Mouse (Mus musculus): ENCODE data around the gene Vim. TPM values are rescaled to one million over a fixed set of nuclear protein-coding genes. Genes with fewer than 3 reads are reported as not detected.

Vim gene
- polyA plus RNA-seq, 1 experiment from 2014 or later = 820 TPM

DNA sequence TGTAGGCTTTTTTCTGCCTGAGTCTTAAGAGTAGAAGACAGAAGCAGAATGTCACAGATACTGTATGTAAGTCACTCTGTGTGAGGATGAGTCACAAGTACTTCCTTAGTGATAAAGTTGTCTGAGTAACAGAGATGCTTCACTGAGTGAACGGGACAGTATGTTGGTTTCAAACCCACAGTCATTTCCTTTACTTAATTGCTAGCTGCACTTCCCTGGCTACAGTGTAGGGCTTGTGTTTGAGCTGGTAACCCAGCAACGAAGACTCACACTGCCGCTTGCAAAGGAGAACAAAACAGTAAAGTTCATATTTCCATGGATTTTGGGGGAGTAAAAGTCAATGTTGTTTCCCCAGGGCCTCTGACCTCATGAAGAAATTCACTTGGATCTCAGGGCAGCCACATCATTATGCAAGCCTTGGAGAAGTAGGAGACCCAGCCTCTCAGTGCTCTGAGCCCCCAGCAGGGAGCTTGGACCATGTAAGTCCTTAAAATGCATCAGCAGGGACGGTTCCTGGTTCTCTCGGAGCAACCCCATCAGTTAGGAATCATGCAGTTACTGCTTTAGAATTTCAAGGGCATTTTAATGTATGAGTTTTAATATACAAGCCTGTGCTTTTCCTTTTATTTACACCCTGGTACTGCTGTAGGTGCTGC lies 15.0 kb upstream of the Vim start:
- 42% methylated on average over 5 of the region's 5 CpGs for WGBS
- Histone ChIP-seq H3K27ac (ENCODE audit: low read length) (peak overlapping the region; percentile 59), H3K36me3 (ENCODE audit: control insufficient read depth, insufficient read depth) (no peaks in the 10 kb centered on the region), H3K9me3 (replicated peaks; ENCODE audit: control insufficient read depth, low read length) (no peaks in the 10 kb centered on the region), H3K9ac (ENCODE audit: low read length) (no peak overlapping the region), H3K4me1 (ENCODE audit: control insufficient read depth, insufficient read depth, low read length) (peaks cover 16% of the 10 kb centered on the region), H3K4me2 (ENCODE audit: low read depth, low read length) (no peak overlapping the region), H3K27me3 (ENCODE audit: control insufficient read depth, insufficient read depth, low read length) (no peaks in the 10 kb centered on the region), H3K4me3 (ENCODE audit: low read length) (no peak overlapping the region)
- ATAC-seq (replicated peaks; ENCODE audit: extremely low read depth, insufficient read depth, low FRiP score) = peak; percentile 74

DNA sequence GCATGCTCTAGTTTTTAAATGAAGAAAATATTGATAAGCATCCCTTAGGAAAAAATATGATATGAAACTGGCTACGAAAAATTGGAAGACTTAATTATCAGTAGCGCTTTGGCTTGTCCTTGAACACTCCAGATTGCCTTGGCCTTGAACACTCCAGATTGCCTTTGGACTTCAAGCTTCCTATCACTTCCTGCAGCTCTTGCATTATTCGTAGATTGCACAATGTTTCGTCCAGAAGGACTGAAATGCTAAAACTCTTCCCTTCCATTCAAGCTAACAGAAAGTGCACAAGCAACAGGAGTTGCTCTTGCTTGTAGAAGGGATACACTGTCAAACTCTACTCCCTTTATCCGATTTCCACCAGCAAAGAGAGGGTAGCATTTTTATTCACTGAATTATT lies 14.4 kb upstream of the Vim start:
- H3K9me3 ChIP-seq (replicated peaks; ENCODE audit: control insufficient read depth, low read length) = no peaks in the 10 kb centered on the region
- peaks cover 11% of the 10 kb centered on the region for H3K4me1 ChIP-seq (ENCODE audit: control insufficient read depth, insufficient read depth, low read length)
- no peak overlapping the region for H3K9ac ChIP-seq (ENCODE audit: low read length)
- no peaks in the 10 kb centered on the region for H3K27me3 ChIP-seq (ENCODE audit: control insufficient read depth, insufficient read depth, low read length)
- no peak for ATAC-seq (replicated peaks; ENCODE audit: extremely low read depth, insufficient read depth, low FRiP score)
- H3K4me2 ChIP-seq (ENCODE audit: low read depth, low read length) = no peak overlapping the region
- no peak overlapping the region; the same call in 1 of the 2 replicates for H3K27ac ChIP-seq (ENCODE audit: low read length)
- no peaks in the 10 kb centered on the region for H3K36me3 ChIP-seq (ENCODE audit: control insufficient read depth, insufficient read depth)
- no peak overlapping the region for H3K4me3 ChIP-seq (ENCODE audit: low read length)
- WGBS = 66% methylated on average over 5 of the region's 5 CpGs

DNA sequence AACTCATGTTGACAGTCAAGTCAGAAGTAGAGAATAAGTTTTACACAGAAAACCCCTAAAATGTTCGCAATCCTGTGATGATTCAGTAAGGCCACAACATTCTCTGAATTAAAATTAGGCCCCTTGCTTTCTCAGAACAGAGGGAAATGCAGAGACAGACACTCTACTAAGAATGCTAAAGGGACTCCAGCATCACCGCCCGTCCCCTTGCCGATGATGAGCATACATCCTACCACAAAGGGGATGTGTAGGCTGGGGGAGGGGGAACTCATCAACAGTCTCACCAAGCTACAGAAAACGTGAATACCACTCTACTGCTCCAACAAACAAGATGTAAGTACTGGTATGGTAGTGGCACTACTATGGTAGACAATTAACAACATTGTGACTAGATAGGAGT lies 14.0 kb upstream of the Vim start:
- no peak for ATAC-seq (replicated peaks; ENCODE audit: extremely low read depth, insufficient read depth, low FRiP score)
- H3K36me3 ChIP-seq (ENCODE audit: control insufficient read depth, insufficient read depth) = no peaks in the 10 kb centered on the region
- no peaks in the 10 kb centered on the region for H3K9me3 ChIP-seq (replicated peaks; ENCODE audit: control insufficient read depth, low read length)
- H3K4me3 ChIP-seq (ENCODE audit: low read length) = no peak overlapping the region
- H3K27me3 ChIP-seq (ENCODE audit: control insufficient read depth, insufficient read depth, low read length) = no peaks in the 10 kb centered on the region
- 84% methylated on average over 5 of the region's 5 CpGs for WGBS
- H3K9ac ChIP-seq (ENCODE audit: low read length) = no peak overlapping the region
- H3K4me1 ChIP-seq (ENCODE audit: control insufficient read depth, insufficient read depth, low read length) = peaks cover 9% of the 10 kb centered on the region; the same call in 1 of the 2 replicates
- H3K27ac ChIP-seq (ENCODE audit: low read length) = no peak overlapping the region
- H3K4me2 ChIP-seq (ENCODE audit: low read depth, low read length) = no peak overlapping the region

DNA sequence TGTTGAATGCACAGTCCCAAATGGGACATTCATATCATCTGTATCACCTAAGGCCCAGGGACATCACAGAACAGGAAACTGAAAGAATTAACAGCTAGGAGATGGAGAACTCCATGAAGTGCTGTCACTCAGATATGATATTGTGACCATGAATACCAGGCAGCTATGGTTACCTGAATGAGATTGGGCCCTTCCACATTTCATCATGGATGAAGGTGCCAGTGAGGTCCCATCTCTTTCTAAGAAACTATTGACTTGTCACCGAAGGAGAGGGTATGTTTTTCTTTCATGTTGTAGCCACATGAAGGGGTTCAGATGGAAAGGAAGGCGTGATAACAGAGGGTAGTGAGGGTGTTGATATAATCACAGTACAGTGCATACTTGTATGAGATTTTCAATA lies 13.3 kb upstream of the Vim start:
- H3K9ac ChIP-seq (ENCODE audit: low read length) = no peak overlapping the region
- no peak overlapping the region for H3K4me3 ChIP-seq (ENCODE audit: low read length)
- H3K9me3 ChIP-seq (replicated peaks; ENCODE audit: control insufficient read depth, low read length) = no peaks in the 10 kb centered on the region
- H3K36me3 ChIP-seq (ENCODE audit: control insufficient read depth, insufficient read depth) = no peaks in the 10 kb centered on the region
- H3K4me2 ChIP-seq (ENCODE audit: low read depth, low read length) = no peak overlapping the region
- H3K4me1 ChIP-seq (ENCODE audit: control insufficient read depth, insufficient read depth, low read length) = peaks cover 9% of the 10 kb centered on the region; the same call in 1 of the 2 replicates
- H3K27me3 ChIP-seq (ENCODE audit: control insufficient read depth, insufficient read depth, low read length) = no peaks in the 10 kb centered on the region
- WGBS = 68% methylated on average over 2 of the region's 2 CpGs
- H3K27ac ChIP-seq (ENCODE audit: low read length) = no peak overlapping the region
- ATAC-seq (replicated peaks; ENCODE audit: extremely low read depth, insufficient read depth, low FRiP score) = no peak

DNA sequence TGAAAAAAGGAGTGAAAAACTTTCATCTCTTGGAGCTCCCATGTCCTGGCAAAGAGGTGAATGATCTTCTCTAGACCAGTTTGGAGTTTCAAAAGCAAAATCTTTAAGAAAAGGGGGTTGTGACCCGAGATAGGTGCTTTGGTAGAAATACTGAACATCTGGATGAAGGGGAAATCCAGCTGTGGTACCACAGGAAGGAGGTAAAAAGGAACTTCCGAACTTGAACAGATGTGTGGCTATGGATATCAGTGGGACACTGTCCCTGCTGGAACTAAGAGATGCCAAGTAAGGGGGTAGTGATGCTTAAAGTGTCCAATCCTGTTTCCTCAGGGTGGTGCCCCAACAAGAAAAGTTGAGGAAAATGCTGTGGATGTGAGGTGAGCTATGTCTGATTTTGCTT lies 3.6 kb upstream of the Vim start:
- ATAC-seq (replicated peaks; ENCODE audit: extremely low read depth, insufficient read depth, low FRiP score) = no peak
- H3K27ac ChIP-seq (ENCODE audit: low read length) = no peak overlapping the region
- no peaks in the 10 kb centered on the region for H3K9me3 ChIP-seq (replicated peaks; ENCODE audit: control insufficient read depth, low read length)
- 62% methylated on average over 2 of the region's 2 CpGs for WGBS
- no peaks in the 10 kb centered on the region for H3K36me3 ChIP-seq (ENCODE audit: control insufficient read depth, insufficient read depth)
- H3K4me2 ChIP-seq (ENCODE audit: low read depth, low read length) = no peak overlapping the region
- no peak overlapping the region for H3K9ac ChIP-seq (ENCODE audit: low read length)
- H3K4me1 ChIP-seq (ENCODE audit: control insufficient read depth, insufficient read depth, low read length) = peaks cover 10% of the 10 kb centered on the region
- H3K27me3 ChIP-seq (ENCODE audit: control insufficient read depth, insufficient read depth, low read length) = no peaks in the 10 kb centered on the region
- no peak overlapping the region for H3K4me3 ChIP-seq (ENCODE audit: low read length)

DNA sequence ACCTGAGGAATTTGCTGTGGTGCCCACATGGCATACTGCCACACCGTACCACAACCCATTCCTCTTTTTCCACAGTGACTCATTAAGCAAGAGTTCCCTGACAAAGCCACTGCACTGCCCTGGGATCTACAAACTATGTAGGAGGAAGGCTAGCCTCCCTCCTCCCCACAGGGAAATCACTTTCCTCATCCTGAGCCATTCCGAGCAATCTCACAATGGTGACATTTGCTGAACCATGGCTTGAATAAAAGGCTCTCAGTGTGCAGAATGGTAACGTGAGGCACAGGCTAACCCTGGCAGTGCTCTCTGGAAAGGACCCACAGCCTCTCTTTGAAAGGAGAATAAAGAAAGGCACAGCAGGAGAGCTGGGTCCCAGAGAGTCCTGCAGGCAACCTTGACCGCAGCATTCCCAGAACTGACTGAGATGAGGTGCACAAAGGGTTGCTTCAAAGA lies 1.6 kb upstream of the Vim start:
- Histone ChIP-seq H3K4me3 (ENCODE audit: low read length) (no peak overlapping the region), H3K36me3 (ENCODE audit: control insufficient read depth, insufficient read depth) (peaks cover 6% of the 10 kb centered on the region), H3K4me1 (ENCODE audit: control insufficient read depth, insufficient read depth, low read length) (peaks cover 15% of the 10 kb centered on the region), H3K9ac (ENCODE audit: low read length) (peak overlapping the region; percentile 90), H3K4me2 (ENCODE audit: low read depth, low read length) (peak overlapping the region; percentile 79), H3K9me3 (replicated peaks; ENCODE audit: control insufficient read depth, low read length) (no peaks in the 10 kb centered on the region), H3K27ac (ENCODE audit: low read length) (peak overlapping the region; percentile 99), H3K27me3 (ENCODE audit: control insufficient read depth, insufficient read depth, low read length) (no peaks in the 10 kb centered on the region)
- 37% methylated on average over 4 of the region's 4 CpGs for WGBS
- no peak for ATAC-seq (replicated peaks; ENCODE audit: extremely low read depth, insufficient read depth, low FRiP score)

DNA sequence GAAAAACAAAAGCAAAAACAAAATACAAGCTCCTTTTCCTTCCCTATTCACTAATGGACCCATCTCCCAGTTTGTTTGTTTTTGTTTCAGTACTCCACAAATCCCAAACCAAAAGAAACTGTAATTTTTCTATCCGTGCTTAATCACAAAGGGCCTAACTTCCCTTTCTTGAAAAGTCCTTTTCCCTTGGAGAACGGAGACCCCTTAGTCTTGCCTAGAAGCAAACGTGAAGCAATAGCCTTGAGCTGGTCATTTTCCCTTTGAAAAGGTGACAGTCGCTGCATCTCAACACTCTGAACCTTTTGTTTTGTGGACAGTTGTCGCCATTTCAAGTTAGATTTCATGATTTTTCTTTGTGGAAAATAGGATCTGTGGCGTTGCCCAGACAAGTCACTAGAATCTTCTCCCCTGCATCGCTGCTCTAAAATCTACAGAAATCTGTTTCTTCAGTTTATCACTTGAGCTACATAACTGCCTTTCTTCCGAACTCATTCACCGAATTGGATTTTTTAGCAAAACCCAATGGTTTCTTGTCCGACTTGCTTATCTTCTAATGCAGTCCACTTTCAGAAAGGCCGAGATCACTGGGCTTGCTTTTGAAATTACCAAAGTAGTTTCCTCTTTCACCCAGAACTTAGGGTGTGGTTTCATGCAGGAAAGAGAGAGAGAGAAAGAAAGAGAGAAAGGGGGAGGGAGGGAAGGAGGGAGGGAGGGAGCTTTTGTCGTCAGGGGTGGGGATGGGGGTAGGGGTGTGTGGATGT lies 900 bp upstream of the Vim start:
- 11% methylated on average over 12 of the region's 12 CpGs for WGBS

DNA sequence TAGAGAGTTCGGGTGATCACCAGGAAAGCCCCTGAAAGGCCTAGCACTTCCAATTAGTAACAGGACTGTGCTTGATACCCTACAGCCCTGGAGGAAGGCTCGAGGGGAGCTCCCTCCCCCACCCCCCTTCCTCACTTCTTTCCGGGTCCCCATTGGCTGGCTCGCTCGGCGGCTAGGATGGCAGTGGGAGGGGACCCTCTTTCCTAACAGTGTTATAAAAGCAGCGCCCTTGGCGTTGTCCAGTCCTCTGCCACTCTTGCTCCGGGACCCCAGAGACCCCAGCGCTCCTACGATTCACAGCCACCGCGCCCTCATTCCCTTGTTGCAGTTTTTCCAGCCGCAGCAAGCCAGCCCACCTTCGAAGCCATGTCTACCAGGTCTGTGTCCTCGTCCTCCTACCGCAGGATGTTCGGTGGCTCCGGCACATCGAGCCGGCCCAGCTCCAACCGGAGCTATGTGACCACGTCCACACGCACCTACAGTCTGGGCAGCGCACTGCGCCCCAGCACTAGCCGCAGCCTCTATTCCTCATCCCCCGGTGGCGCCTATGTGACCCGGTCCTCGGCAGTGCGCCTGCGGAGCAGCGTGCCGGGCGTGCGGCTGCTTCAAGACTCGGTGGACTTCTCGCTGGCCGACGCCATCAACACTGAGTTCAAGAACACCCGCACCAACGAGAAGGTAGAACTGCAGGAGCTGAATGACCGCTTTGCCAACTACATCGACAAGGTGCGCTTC lies 506 bp downstream of the Vim start:
- no peaks in the 10 kb centered on the region for H3K27me3 ChIP-seq (ENCODE audit: control insufficient read depth, insufficient read depth, low read length)
- H3K9ac ChIP-seq (ENCODE audit: low read length) = peak overlapping the region; percentile 90
- peaks cover 20% of the 10 kb centered on the region for H3K36me3 ChIP-seq (ENCODE audit: control insufficient read depth, insufficient read depth)
- WGBS = under 1% methylated on average over 46 of the region's 46 CpGs
- H3K4me1 ChIP-seq (ENCODE audit: control insufficient read depth, insufficient read depth, low read length) = peaks cover 20% of the 10 kb centered on the region
- H3K9me3 ChIP-seq (replicated peaks; ENCODE audit: control insufficient read depth, low read length) = no peaks in the 10 kb centered on the region
- ATAC-seq (replicated peaks; ENCODE audit: extremely low read depth, insufficient read depth, low FRiP score) = peak; percentile 90
- peak overlapping the region; percentile 90 for H3K4me3 ChIP-seq (ENCODE audit: low read length)
- H3K4me2 ChIP-seq (ENCODE audit: low read depth, low read length) = peak overlapping the region; percentile 79
- peak overlapping the region; percentile 99 for H3K27ac ChIP-seq (ENCODE audit: low read length)

More for the DNA sequence above, 900 bp upstream of the Vim start:
- Histone ChIP-seq H3K27ac (ENCODE audit: low read length) (peak overlapping the region; percentile 99), H3K9me3 (replicated peaks; ENCODE audit: control insufficient read depth, low read length) (no peaks in the 10 kb centered on the region), H3K27me3 (ENCODE audit: control insufficient read depth, insufficient read depth, low read length) (no peaks in the 10 kb centered on the region), H3K9ac (ENCODE audit: low read length) (peak overlapping the region; percentile 90), H3K4me2 (ENCODE audit: low read depth, low read length) (peak overlapping the region; percentile 79), H3K4me3 (ENCODE audit: low read length) (peak overlapping the region; percentile 90), H3K36me3 (ENCODE audit: control insufficient read depth, insufficient read depth) (peaks cover 10% of the 10 kb centered on the region), H3K4me1 (ENCODE audit: control insufficient read depth, insufficient read depth, low read length) (peaks cover 17% of the 10 kb centered on the region)
- ATAC-seq (replicated peaks; ENCODE audit: extremely low read depth, insufficient read depth, low FRiP score) = peak; percentile 8; the same call in 1 of the 2 replicates

DNA sequence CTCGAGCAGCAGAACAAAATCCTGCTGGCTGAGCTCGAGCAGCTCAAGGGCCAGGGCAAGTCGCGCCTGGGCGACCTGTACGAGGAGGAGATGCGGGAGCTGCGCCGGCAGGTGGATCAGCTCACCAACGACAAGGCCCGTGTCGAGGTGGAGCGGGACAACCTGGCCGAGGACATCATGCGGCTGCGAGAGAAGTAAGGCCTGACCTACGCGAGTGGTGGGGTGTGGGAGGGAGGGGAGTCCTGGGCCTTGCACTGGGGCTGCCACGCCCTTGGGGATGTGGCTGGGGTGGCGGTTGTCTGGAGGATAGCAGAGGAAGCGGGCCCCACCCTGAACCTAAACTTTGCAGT lies 1.0 kb downstream of the Vim start:
- H3K27me3 ChIP-seq (ENCODE audit: control insufficient read depth, insufficient read depth, low read length) = no peaks in the 10 kb centered on the region
- no peak for ATAC-seq (replicated peaks; ENCODE audit: extremely low read depth, insufficient read depth, low FRiP score)
- peak overlapping the region; percentile 99 for H3K27ac ChIP-seq (ENCODE audit: low read length)
- H3K9ac ChIP-seq (ENCODE audit: low read length) = peak overlapping the region; percentile 90
- H3K36me3 ChIP-seq (ENCODE audit: control insufficient read depth, insufficient read depth) = peaks cover 25% of the 10 kb centered on the region
- H3K4me1 ChIP-seq (ENCODE audit: control insufficient read depth, insufficient read depth, low read length) = peaks cover 20% of the 10 kb centered on the region
- under 1% methylated on average over 21 of the region's 21 CpGs for WGBS
- peak overlapping the region; percentile 90 for H3K4me3 ChIP-seq (ENCODE audit: low read length)
- H3K4me2 ChIP-seq (ENCODE audit: low read depth, low read length) = peak overlapping the region; percentile 79
- H3K9me3 ChIP-seq (replicated peaks; ENCODE audit: control insufficient read depth, low read length) = no peaks in the 10 kb centered on the region
